Mouse (Mus musculus) MEL (cell line): Measurements from ENCODE around the gene S100a10. TPM values are rescaled to one million over a fixed set of nuclear protein-coding genes. Genes with fewer than 3 reads are reported as not detected.

Experiments
- DNase-seq: peaks from one replicate; pipeline ENCODE4 v3.0.0; 2011; ENCODE audit warnings: low read depth, low spot score
- H3K27ac ChIP-seq: 2 replicates; pipeline ENCODE4 v1.5.1; 2012; ENCODE audit warnings: low read depth, mild to moderate bottlenecking, control low read depth, low read length, moderate library complexity; ENCODE audit not compliant: control insufficient read depth
- H3K27me3 ChIP-seq, 2 experiments: fragments of 150-350 bp in 1 of 2; sonication (generic) in 1 of 2; 2 replicates each; pipeline ENCODE4 v1.6.1; 2012; ENCODE audit warnings: low read length in 2 of 2, mild to moderate bottlenecking in 2 of 2, improper control_type of control experiment in 1 of 2, moderate library complexity in 1 of 2; ENCODE audit not compliant: insufficient read depth in 2 of 2, control insufficient read depth in 1 of 2
- H3K36me3 ChIP-seq, 2 experiments: 2 replicates each; pipeline ENCODE4 v1.6.1; 2012 to 2014; ENCODE audit warnings: low read length in 2 of 2, improper control_type of control experiment in 1 of 2, inconsistent platforms in 1 of 2, mild to moderate bottlenecking in 1 of 2; ENCODE audit not compliant: insufficient read depth in 2 of 2, control insufficient read depth in 1 of 2
- H3K4me1 ChIP-seq, 2 experiments: fragments of 150-350 bp in 1 of 2; sonication (generic) in 1 of 2; 2 replicates each; pipeline ENCODE4 v1.6.1; 2012; ENCODE audit warnings: low read length in 2 of 2, improper control_type of control experiment in 1 of 2, mild to moderate bottlenecking in 1 of 2; ENCODE audit not compliant: insufficient read depth in 2 of 2, control insufficient read depth in 1 of 2
- H3K4me3 ChIP-seq, 2 experiments: fragments of 150-350 bp in 1 of 2; sonication (generic) in 1 of 2; 2 replicates each; pipeline ENCODE4 v1.5.1; 2012; ENCODE audit warnings: low read depth in 2 of 2, low read length in 2 of 2, mild to moderate bottlenecking in 2 of 2, moderate library complexity in 2 of 2, control low read depth in 1 of 2, improper control_type of control experiment in 1 of 2; ENCODE audit not compliant: control insufficient read depth in 1 of 2, insufficient read depth in 1 of 2
- H3K79me2 ChIP-seq: 2 replicates; pipeline ENCODE4 v1.6.1; 2012; ENCODE audit warnings: mild to moderate bottlenecking, low read length, moderate library complexity; ENCODE audit not compliant: control insufficient read depth, poor library complexity, insufficient read depth
- H3K9ac ChIP-seq: 2 replicates; pipeline ENCODE4 v1.6.1; 2012; ENCODE audit warnings: low read depth, mild to moderate bottlenecking, control low read depth, low read length, moderate library complexity; ENCODE audit not compliant: control insufficient read depth, poor library complexity, severe bottlenecking
- H3K9me3 ChIP-seq: fragments of 150-350 bp; sonication (generic); replicated peaks from 2 replicates; pipeline ENCODE4 v1.6.1; 2012; ENCODE audit warnings: mild to moderate bottlenecking, low read length, improper control_type of control experiment, moderate library complexity; ENCODE audit not compliant: insufficient read depth
- CHD2 ChIP-seq: IDR thresholded peaks from 2 replicates; pipeline ENCODE4 v1.6.1; 2011; ENCODE audit warnings: low read length, improper control_type of control experiment
- CTCF ChIP-seq, 3 experiments: IDR thresholded peaks in 2 of 3; conservative IDR thresholded peaks in 1 of 3; 2 replicates each; pipeline ENCODE4 v1.5.1; 2011 to 2012; ENCODE audit warnings: low read length in 3 of 3, low read depth in 2 of 3, mild to moderate bottlenecking in 2 of 3, improper control_type of control experiment in 1 of 3, inconsistent platforms in 1 of 3, mixed read lengths in 1 of 3, moderate library complexity in 1 of 3; ENCODE audit not compliant: control insufficient read depth in 1 of 3, insufficient read depth in 1 of 3, poor library complexity in 1 of 3, severe bottlenecking in 1 of 3
- E2F4 ChIP-seq: IDR thresholded peaks from 2 replicates; pipeline ENCODE4 v1.6.1; 2011; ENCODE audit warnings: low read depth, low read length, improper control_type of control experiment, borderline replicate concordance
- MAFK ChIP-seq: IDR thresholded peaks from 2 replicates; pipeline ENCODE4 v1.6.1; 2011; ENCODE audit warnings: low read depth, mild to moderate bottlenecking, low read length, improper control_type of control experiment, borderline replicate concordance
- MAZ ChIP-seq: IDR thresholded peaks from 2 replicates; pipeline ENCODE4 v1.6.1; 2012; ENCODE audit warnings: low read depth, mild to moderate bottlenecking, inconsistent platforms, low read length, improper control_type of control experiment
- MYC ChIP-seq: IDR thresholded peaks from 2 replicates; pipeline ENCODE4 v1.6.1; 2011; ENCODE audit warnings: low read depth, mild to moderate bottlenecking, low read length, improper control_type of control experiment, moderate library complexity
- NELFE ChIP-seq: IDR thresholded peaks from 2 replicates; pipeline ENCODE4 v1.6.1; 2011; ENCODE audit warnings: low read depth, low read length, improper control_type of control experiment
- NRF1 ChIP-seq: IDR thresholded peaks from 2 replicates; pipeline ENCODE4 v1.6.1; 2014; ENCODE audit warnings: low read depth, mild to moderate bottlenecking, inconsistent platforms, low read length, improper control_type of control experiment, moderate library complexity; ENCODE audit not compliant: poor library complexity, insufficient read depth, severe bottlenecking
- POLR2A ChIP-seq, 2 experiments: IDR thresholded peaks; 2 replicates each; pipeline ENCODE4 v1.6.1; 2011 to 2012; ENCODE audit warnings: low read length in 2 of 2, mild to moderate bottlenecking in 2 of 2, control low read depth in 1 of 2, improper control_type of control experiment in 1 of 2, low read depth in 1 of 2, moderate library complexity in 1 of 2; ENCODE audit not compliant: control insufficient read depth in 1 of 2, insufficient read depth in 1 of 2, poor library complexity in 1 of 2
- POLR2AphosphoS2 ChIP-seq: IDR thresholded peaks from 2 replicates; pipeline ENCODE4 v1.6.1; 2011; ENCODE audit warnings: low read length, improper control_type of control experiment
- RCOR1 ChIP-seq: IDR thresholded peaks from 2 replicates; pipeline ENCODE4 v1.6.1; 2012; ENCODE audit warnings: low read depth, mild to moderate bottlenecking, inconsistent platforms, low read length, improper control_type of control experiment
- SMC3 ChIP-seq: IDR thresholded peaks from 2 replicates; pipeline ENCODE4 v1.6.1; 2011; ENCODE audit warnings: low read depth, low read length, improper control_type of control experiment
- TAL1 ChIP-seq: IDR thresholded peaks from 2 replicates; pipeline ENCODE4 v1.6.1; 2012; ENCODE audit warnings: mild to moderate bottlenecking, inconsistent platforms, low read length, moderate library complexity, mixed read lengths
- TCF12 ChIP-seq: IDR thresholded peaks from 2 replicates; pipeline ENCODE4 v1.6.1; 2014; ENCODE audit warnings: low read depth, mild to moderate bottlenecking, inconsistent platforms, low read length, improper control_type of control experiment, moderate library complexity
- UBTF ChIP-seq: IDR thresholded peaks from 2 replicates; pipeline ENCODE4 v1.6.1; 2012; ENCODE audit warnings: low read depth, mild to moderate bottlenecking, inconsistent platforms, low read length, improper control_type of control experiment, moderate library complexity, borderline replicate concordance; ENCODE audit not compliant: insufficient read depth
- USF2 ChIP-seq, 2 experiments: IDR thresholded peaks; 2 replicates each; pipeline ENCODE4 v1.6.1; 2011 to 2012; ENCODE audit warnings: improper control_type of control experiment in 2 of 2, low read length in 2 of 2, borderline replicate concordance in 1 of 2, inconsistent platforms in 1 of 2, low read depth in 1 of 2, mild to moderate bottlenecking in 1 of 2; ENCODE audit not compliant: insufficient read depth in 1 of 2
- ZC3H11A ChIP-seq: IDR thresholded peaks from 2 replicates; pipeline ENCODE4 v1.6.1; 2012; ENCODE audit warnings: low read depth, mild to moderate bottlenecking, inconsistent platforms, low read length, improper control_type of control experiment
- ZKSCAN1 ChIP-seq: IDR thresholded peaks from 2 replicates; pipeline ENCODE4 v1.6.1; 2012; ENCODE audit warnings: low read depth, mild to moderate bottlenecking, inconsistent platforms, low read length, improper control_type of control experiment, moderate library complexity
- ZMIZ1 ChIP-seq: IDR thresholded peaks from 2 replicates; pipeline ENCODE4 v1.6.1; 2012; ENCODE audit warnings: low read depth, mild to moderate bottlenecking, inconsistent platforms, low read length, improper control_type of control experiment, moderate library complexity
- ZNF384 ChIP-seq: IDR thresholded peaks from 2 replicates; pipeline ENCODE4 v1.6.1; 2012; ENCODE audit warnings: low read depth, mild to moderate bottlenecking, inconsistent platforms, low read length, improper control_type of control experiment
- polyA plus RNA-seq, 2 experiments: library from polyadenylated mRNA; stranded (reverse) in 1 of 2; unstranded in 1 of 2; fragments of >175 nt in 1 of 2; fragments of >200 nt in 1 of 2; gene quantifications; 2 replicates each; pipeline versions ENCODE4 v1.2.1 to v1.2.4; 2012; ENCODE audit warnings: low replicate concordance in 2 of 2, low read depth in 1 of 2; ENCODE audit not compliant: insufficient read length in 2 of 2, insufficient read depth in 1 of 2, missing spikeins in 1 of 2
- total RNA-seq: library from RNA; depleted of rRNA; stranded (reverse); fragments of 300-350 nt; gene quantifications from 2 replicates; pipeline ENCODE4 v1.2.3, GENCODE M21; 2012

S100a10 gene
- total and polyA plus RNA-seq, 3 experiments = 81.1 to 92.5 TPM; not detected in 1

DNA sequence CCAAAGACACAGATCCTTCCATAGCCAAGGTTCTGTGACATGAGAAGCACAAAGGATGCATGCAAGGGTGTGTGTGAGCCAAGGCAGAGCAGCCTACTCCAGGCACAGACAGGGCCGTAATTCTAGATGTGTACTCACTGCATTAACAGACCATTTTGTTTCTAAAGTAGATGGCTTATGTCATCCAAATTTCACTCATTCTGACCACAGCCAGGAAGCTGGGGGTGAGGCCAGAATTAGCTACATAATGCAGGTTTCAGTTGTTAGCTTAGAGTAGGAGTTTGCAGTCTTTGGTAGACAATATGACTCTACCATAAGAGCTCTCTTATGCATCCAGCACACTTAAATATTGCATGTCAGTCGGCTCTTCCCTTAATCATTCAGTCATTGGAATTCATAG lies 7.5 kb downstream of the S100a10 start:
- Histone ChIP-seq H3K9ac (no peak overlapping the region), H3K27me3 (no peaks in the 10 kb centered on the region), H3K27ac (no peak overlapping the region), H3K4me1 (peaks cover 0 to 3% of the 10 kb centered on the region in 2 experiments; a peak in 3 of 4 replicates), H3K36me3 (peaks cover 2 to 4% of the 10 kb centered on the region in 2 experiments; a peak in 3 of 4 replicates), H3K79me2 (no peaks in the 10 kb centered on the region)
- TF ChIP-seq NRF1 = no peak
- TF ChIP-seq TAL1 = no peak
- TF ChIP-seq CTCF (IDR thresholded peaks at IDR 0.05 in 2 of 3, conservative IDR thresholded peaks at IDR 0.05 in 1 of 3; ENCODE audit: control insufficient read depth in 1 of 3, insufficient read depth in 1 of 3, low read depth in 2 of 3, low read length in 3 of 3, poor library complexity in 1 of 3, severe bottlenecking in 1 of 3) = no peak
- TF ChIP-seq NELFE = no peak
- TF ChIP-seq ZMIZ1 = no peak
- TF ChIP-seq RCOR1 = no peak
- TF ChIP-seq USF2 (IDR thresholded peaks at IDR 0.05; ENCODE audit: borderline replicate concordance in 1 of 2, insufficient read depth in 1 of 2, low read depth in 1 of 2, low read length in 2 of 2) = no peak
- no peak for TF ChIP-seq SMC3
- TF ChIP-seq TCF12 = no peak
- TF ChIP-seq POLR2A (IDR thresholded peaks at IDR 0.05; ENCODE audit: control insufficient read depth in 1 of 2, insufficient read depth in 1 of 2, low read depth in 1 of 2, low read length in 2 of 2, poor library complexity in 1 of 2) = no peak
- no peak for TF ChIP-seq UBTF
- TF ChIP-seq POLR2AphosphoS2 = no peak
- TF ChIP-seq, all 39 proteins: peak for 0
- Histone ChIP-seq H3K4me3 (no peak overlapping the region), H3K9me3 (no peaks in the 10 kb centered on the region)
- DNase-seq = no peak

DNA sequence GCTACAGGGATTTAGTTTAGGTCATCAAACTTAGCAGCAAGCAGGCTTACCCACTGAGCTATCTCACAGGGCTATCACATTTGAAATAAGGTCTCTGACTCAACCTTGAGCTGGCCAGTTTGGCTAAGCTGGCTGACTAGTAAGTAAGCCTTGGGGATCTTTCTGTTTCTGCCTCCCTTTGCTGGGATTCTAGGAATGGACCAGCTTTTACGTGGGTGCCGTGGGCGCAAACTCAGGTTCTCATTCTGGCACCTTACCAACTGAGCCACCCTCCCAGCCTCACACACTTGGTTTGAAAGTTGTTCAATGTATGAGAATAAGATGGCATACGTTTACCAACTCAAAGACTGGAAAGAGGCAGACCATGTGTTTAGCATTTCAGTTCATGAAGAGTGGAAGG lies 8.3 kb downstream of the S100a10 start:
- no peaks in the 10 kb centered on the region for H3K79me2 ChIP-seq
- TF ChIP-seq ZC3H11A (no peak), MAFK (no peak), CHD2 (no peak), E2F4 (no peak), ZNF384 (no peak), MYC (no peak), USF2 (IDR thresholded peaks at IDR 0.05; ENCODE audit: borderline replicate concordance in 1 of 2, insufficient read depth in 1 of 2, low read depth in 1 of 2, low read length in 2 of 2) (no peak), POLR2AphosphoS2 (no peak), MAZ (no peak), SMC3 (no peak), ZKSCAN1 (no peak)
- no peaks in the 10 kb centered on the region for H3K9me3 ChIP-seq
- peaks cover 0 to 6% of the 10 kb centered on the region in 2 experiments; a peak in 3 of 4 replicates for H3K4me1 ChIP-seq
- H3K36me3 ChIP-seq = peaks cover 2 to 6% of the 10 kb centered on the region in 2 experiments; a peak in 3 of 4 replicates
- H3K27ac ChIP-seq = no peak overlapping the region
- DNase-seq = no peak
- H3K9ac ChIP-seq = no peak overlapping the region
- no peak overlapping the region for H3K4me3 ChIP-seq
- no peaks in the 10 kb centered on the region for H3K27me3 ChIP-seq
